Mouse (Mus musculus) brain, embryonic 14.5 days (tissue): Measurements from ENCODE around the gene Toe1. TPM values are rescaled to one million over a fixed set of nuclear protein-coding genes. Genes with fewer than 3 reads are reported as not detected.
A peak's percentile ranks its signal among the peaks of the same experiment; 100 is the strongest.
"Not testable (repeated sequence)": the region's sequence is repeated elsewhere in the genome, so short reads cannot be mapped to it uniquely, and the experiment has no call there.

Source experiments
- DNase-seq: peaks from one replicate; pipeline ENCODE4 v3.0.0-alpha.2; 2011; ENCODE audit warnings: low read depth
- CTCF ChIP-seq: fragments of 200-500 bp; IDR thresholded peaks from 2 replicates; pipeline ENCODE4 v1.5.1; 2012; ENCODE audit warnings: inconsistent platforms, mild to moderate bottlenecking, moderate library complexity, borderline replicate concordance; ENCODE audit not compliant: insufficient read depth, insufficient read length; ENCODE audit errors: extremely low read depth
- POLR2A ChIP-seq: fragments of 200-500 bp; IDR thresholded peaks from 2 replicates; pipeline ENCODE4 v1.6.1; 2012; ENCODE audit warnings: mild to moderate bottlenecking, inconsistent platforms, borderline replicate concordance; ENCODE audit not compliant: poor library complexity, insufficient read depth, insufficient read length, severe bottlenecking; ENCODE audit errors: extremely low read depth
- polyA plus RNA-seq: library from polyadenylated mRNA; depleted of rRNA; stranded (reverse); fragments of >200 nt; gene quantifications from 2 replicates; pipeline ENCODE4 v1.2.3, GENCODE M21; 2012; rRNA removed

Gene Toe1
- 34.3 and 41.7 TPM in 2 replicates for polyA plus RNA-seq

- DNase-seq: peak; percentile 99
- TF ChIP-seq POLR2A (peak; percentile 56; the same call in 1 of the 2 replicates), CTCF (no peak)
These were observed at the start of gene Toe1, which contains the start of gene Mutyh for GRCm38 (mm10) chr4:116807197-116808129. Gene Toe1 (minus strand): TSS chr4:116807640. Gene Mutyh (plus strand): TSS chr4:116807723.

GRCm38 (mm10) chr4:116857203-116857602 is 49.8 kb upstream of the Toe1 start:
- TF ChIP-seq POLR2A (no peak), CTCF (no peak)

GRCm38 (mm10) chr4:116854286-116854685 is 46.8 kb upstream of the Toe1 start:
- peak; percentile 45 for DNase-seq
- TF ChIP-seq CTCF (no peak), POLR2A (no peak)

More at GRCm38 (mm10) chr4:116857203-116857602, 49.8 kb upstream of the Toe1 start:
- DNase-seq: peak; percentile 79

GRCm38 (mm10) chr4:116849901-116850300 is 42.5 kb upstream of the Toe1 start:
- no peak for TF ChIP-seq CTCF
- TF ChIP-seq POLR2A: no peak
- DNase-seq: no peak

DNA sequence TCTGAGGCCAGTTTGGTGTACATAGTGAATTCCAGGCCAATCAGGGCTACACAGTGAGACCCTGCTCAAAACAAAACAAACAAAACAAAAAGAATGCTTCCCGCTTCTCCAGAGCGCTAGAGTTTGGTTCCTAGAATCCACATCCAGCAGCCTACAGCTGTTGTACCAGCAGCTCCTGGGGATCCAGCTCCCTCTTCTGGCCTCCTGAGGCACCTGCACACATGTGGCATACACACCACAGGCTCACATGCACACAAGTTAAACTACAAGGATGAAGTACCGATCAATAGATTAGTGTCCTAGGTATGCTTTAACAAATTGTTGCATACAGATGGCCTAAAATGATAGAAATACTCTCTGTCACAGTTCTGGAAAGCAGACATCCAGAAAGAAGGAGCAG is 36.9 kb upstream of the Toe1 start:
- DNase-seq: no peak
- TF ChIP-seq CTCF: no peak
- no peak for TF ChIP-seq POLR2A

- TF ChIP-seq POLR2A (no peak), CTCF (no peak)
- no peak for DNase-seq
These were observed 33.4 kb upstream of the Toe1 start for GRCm38 (mm10) chr4:116840841-116841240.

DNA sequence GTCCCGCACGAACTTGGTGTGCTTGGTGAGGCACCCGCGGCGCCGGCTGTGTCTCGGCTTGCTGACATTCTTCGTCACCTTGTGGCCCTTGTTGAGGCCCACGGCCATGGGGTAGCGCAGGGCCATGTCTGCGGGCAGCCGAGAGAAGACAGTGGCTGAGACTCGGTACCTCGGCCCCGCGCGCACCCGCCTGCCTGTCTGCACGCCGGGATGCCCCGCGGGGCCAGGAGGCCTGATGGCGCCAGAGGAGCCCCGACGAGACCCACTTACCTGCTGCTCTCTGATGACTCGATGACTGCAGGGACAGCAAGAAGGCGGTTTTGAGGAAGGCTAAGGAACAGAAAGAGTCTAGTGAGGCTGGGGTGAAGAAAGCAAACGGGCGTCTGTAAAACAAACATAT is 32.7 kb upstream of the Toe1 start:
- not testable (repeated sequence) for DNase-seq

GRCm38 (mm10) chr4:116838999-116839398 is 31.6 kb upstream of the Toe1 start:
- TF ChIP-seq POLR2A (no peak), CTCF (no peak)
- DNase-seq: no peak

- no peak for DNase-seq
- no peak for TF ChIP-seq POLR2A
- TF ChIP-seq CTCF: no peak
These were observed 22.6 kb upstream of the Toe1 start for GRCm38 (mm10) chr4:116830070-116830368.

- TF ChIP-seq POLR2A: no peak
- TF ChIP-seq CTCF: no peak
- peak; percentile 79 for DNase-seq
These were observed 22.1 kb upstream of the Toe1 start for GRCm38 (mm10) chr4:116829364-116830069.

DNA sequence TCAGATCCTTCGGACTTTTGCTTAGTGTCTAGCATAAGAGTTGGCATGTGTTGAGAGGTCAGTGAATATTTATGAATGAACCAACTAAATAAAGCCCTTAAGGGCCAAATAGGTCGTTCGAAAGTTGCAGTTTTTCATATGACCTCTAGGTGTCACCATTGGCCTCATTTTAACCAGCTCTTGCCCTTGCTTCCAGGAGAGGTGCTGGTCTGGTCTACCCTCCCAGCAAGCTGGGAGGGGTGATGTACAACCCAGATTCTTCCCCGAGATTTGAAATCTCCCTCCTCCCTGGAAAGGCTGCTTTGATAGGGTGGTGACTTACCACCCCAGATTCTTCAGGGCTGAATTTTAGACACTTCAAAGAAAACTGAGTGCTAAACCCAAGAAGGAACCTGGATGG is 20.4 kb upstream of the Toe1 start:
- TF ChIP-seq POLR2A (no peak), CTCF (peak; percentile 76; the same call in 1 of the 2 replicates)
- DNase-seq: peak; percentile 89

DNA sequence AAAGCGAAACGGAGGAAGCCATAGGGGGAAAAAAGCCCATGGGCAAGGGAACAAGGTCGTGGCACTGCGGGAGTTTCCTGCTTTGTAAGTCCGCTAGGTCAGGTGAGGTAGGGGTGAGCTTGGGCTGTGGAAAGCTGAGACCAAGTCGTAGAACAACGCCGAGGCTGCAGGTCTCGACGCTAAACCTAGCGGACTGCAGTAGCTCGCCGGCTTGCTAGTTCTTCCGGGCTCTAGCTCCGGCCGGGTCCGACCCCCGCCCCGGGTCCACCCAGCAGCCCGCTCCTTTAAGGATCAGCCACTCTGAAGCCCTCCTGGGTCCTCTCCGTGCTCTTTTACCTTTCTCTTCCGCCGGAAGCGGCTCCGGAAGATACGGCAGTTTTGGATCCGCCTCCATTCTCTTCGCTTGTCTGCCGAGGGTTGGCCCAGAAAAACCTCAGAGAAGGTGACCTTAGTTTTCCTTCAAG is 17.1 kb upstream of the Toe1 start:
- peak; percentile 83 for DNase-seq
- TF ChIP-seq POLR2A (peak; percentile 47; the same call in 1 of the 2 replicates), CTCF (no peak)

DNA sequence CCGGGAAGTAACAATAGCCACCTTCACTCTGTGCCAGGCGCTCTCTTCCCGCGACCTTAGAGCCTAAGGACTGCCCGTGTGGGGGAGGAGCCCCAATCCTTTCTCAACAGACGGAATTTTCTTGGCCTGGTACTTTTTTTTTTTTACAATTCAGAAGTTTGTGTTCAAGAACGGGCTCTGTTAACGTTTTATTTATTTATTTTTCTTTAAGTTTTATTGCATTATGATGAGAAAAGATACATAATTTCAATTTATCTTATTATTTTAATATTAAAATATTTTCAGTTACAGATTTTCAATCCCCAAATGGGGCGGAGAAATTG is 14.2 kb upstream of the Toe1 start, which contains the start of gene Hpdl:
TSS of gene Hpdl (minus strand) at position 14 of the 323 bp plus-strand sequence.
- TF ChIP-seq CTCF (no peak), POLR2A (no peak)
- no peak for DNase-seq
